Mouse (Mus musculus) spleen, adult 2 months (tissue): ENCODE results near the gene Elobl. TPM values are rescaled to one million over a fixed set of nuclear protein-coding genes. Genes with fewer than 3 reads are reported as not detected.
"Not testable (repeated sequence)": the region's sequence is repeated elsewhere in the genome, so short reads cannot be mapped to it uniquely, and the experiment has no call there.

Source experiments
- DNase-seq, 2 experiments: peaks; one replicate each; pipeline versions ENCODE4 v3.0.0 to v3.0.0-alpha.2; 2012 to 2021; ENCODE audit warnings: low spot score in 2 of 2, low read depth in 1 of 2
- H3K27ac ChIP-seq: fragments of 200-500 bp; 2 replicates; pipeline ENCODE4 v1.5.1; 2012; ENCODE audit warnings: low read length, inconsistent platforms; ENCODE audit not compliant: insufficient read depth
- H3K27me3 ChIP-seq: fragments of 200-500 bp; 2 replicates; pipeline ENCODE4 v1.6.1; 2012; ENCODE audit warnings: mild to moderate bottlenecking, moderate library complexity, low read length, inconsistent platforms; ENCODE audit not compliant: control insufficient read depth, insufficient read depth
- H3K36me3 ChIP-seq: fragments of 200-500 bp; 2 replicates; pipeline ENCODE4 v1.6.1; 2012; ENCODE audit warnings: mild to moderate bottlenecking, low read length, inconsistent platforms; ENCODE audit not compliant: control insufficient read depth, insufficient read depth
- H3K4me1 ChIP-seq: fragments of 200-500 bp; 2 replicates; pipeline ENCODE4 v1.6.1; 2011; ENCODE audit warnings: inconsistent platforms; ENCODE audit not compliant: control insufficient read depth, insufficient read depth, insufficient read length
- H3K4me3 ChIP-seq: fragments of 200-500 bp; 2 replicates; pipeline ENCODE4 v1.5.1; 2011; ENCODE audit warnings: mild to moderate bottlenecking, inconsistent platforms; ENCODE audit not compliant: insufficient read depth, insufficient read length; ENCODE audit errors: extremely low read depth
- CTCF ChIP-seq: fragments of 200-500 bp; IDR thresholded peaks from 2 replicates; pipeline ENCODE4 v1.5.1; 2011; ENCODE audit warnings: mild to moderate bottlenecking, inconsistent platforms; ENCODE audit not compliant: insufficient read depth, insufficient read length, insufficient replicate concordance; ENCODE audit errors: extremely low read depth
- POLR2A ChIP-seq: fragments of 200-500 bp; IDR thresholded peaks from 2 replicates; pipeline ENCODE4 v1.6.1; 2011; ENCODE audit warnings: low read depth, low read length, inconsistent platforms
- WGBS: fragments of 180-500 bp; shearing (Covaris S2); methylation state at CpG from one replicate; pipeline ENCODE4 v1.1.7; 2018; 5-methylcytosine and 5-hydroxymethylcytosine counted together
- polyA plus RNA-seq: library from polyadenylated mRNA; depleted of rRNA; stranded (reverse); fragments of >200 nt; gene quantifications from 2 replicates; pipeline ENCODE4 v1.2.3, GENCODE M21; 2012

Gene Elobl
- polyA plus RNA-seq, 1 experiment: 0.75 TPM

- Histone ChIP-seq H3K4me1 (peaks cover 29% of the 10 kb centered on the region; the same call in 1 of the 2 replicates), H3K27ac (peak within 1 kb of the TSS; percentile 94), H3K27me3 (no peaks in the 10 kb centered on the region), H3K4me3 (peak within 1 kb of the TSS; percentile 91), H3K36me3 (peaks cover 2% of the 10 kb centered on the region; the same call in 1 of the 2 replicates)
- peak; percentile 94 to 98 for DNase-seq
- TF ChIP-seq CTCF: no peak
- peak; percentile 98 for TF ChIP-seq POLR2A
- 1% methylated on average over 48 of the region's 48 CpGs for WGBS
These were observed 32.4 kb upstream of the Elobl start, which contains the start of gene Trim25 for GRCm38 (mm10) chr11:88998974-88999722. Gene Trim25 (plus strand): TSS chr11:88999376.

GRCm38 (mm10) chr11:88998406-88998805 lies 31.7 kb upstream of the Elobl start:
- TF ChIP-seq POLR2A: no peak
- TF ChIP-seq CTCF: no peak
- Histone ChIP-seq H3K27me3 (no peaks in the 10 kb centered on the region), H3K4me1 (peaks cover 23% of the 10 kb centered on the region; the same call in 1 of the 2 replicates), H3K36me3 (no peaks in the 10 kb centered on the region), H3K4me3 (no peak overlapping the region), H3K27ac (no peak overlapping the region)
- DNase-seq: no peak
- 33% methylated on average over 3 of the region's 3 CpGs for WGBS

GRCm38 (mm10) chr11:88997343-88997742 lies 30.6 kb upstream of the Elobl start:
- not testable (repeated sequence) for H3K27ac ChIP-seq, DNase-seq, H3K27me3 ChIP-seq, H3K4me3 ChIP-seq, H3K36me3 ChIP-seq
- H3K4me1 ChIP-seq: peaks cover 13% of the 10 kb centered on the region; the same call in 1 of the 2 replicates
- WGBS: 78% methylated on average over 5 of the region's 5 CpGs

GRCm38 (mm10) chr11:88996427-88996826 lies 29.7 kb upstream of the Elobl start:
- 62% methylated on average over 7 of the region's 7 CpGs for WGBS
- TF ChIP-seq POLR2A (no peak), CTCF (no peak)
- peaks cover 7% of the 10 kb centered on the region; the same call in 1 of the 2 replicates for H3K4me1 ChIP-seq
- H3K36me3 ChIP-seq: no peaks in the 10 kb centered on the region
- H3K4me3 ChIP-seq: no peak overlapping the region
- H3K27ac ChIP-seq: no peak overlapping the region
- no peaks in the 10 kb centered on the region for H3K27me3 ChIP-seq
- DNase-seq: no peak

- no peak for DNase-seq
- Histone ChIP-seq H3K4me3 (no peak overlapping the region), H3K4me1 (peaks cover 2% of the 10 kb centered on the region; the same call in 1 of the 2 replicates), H3K27me3 (no peaks in the 10 kb centered on the region), H3K27ac (no peak overlapping the region), H3K36me3 (no peaks in the 10 kb centered on the region)
- TF ChIP-seq POLR2A (no peak), CTCF (no peak)
- 88% methylated on average over 2 of the region's 2 CpGs for WGBS
These were observed 28.9 kb upstream of the Elobl start for GRCm38 (mm10) chr11:88995616-88996015.

- Histone ChIP-seq H3K36me3 (no peaks in the 10 kb centered on the region), H3K4me1 (peaks cover 2% of the 10 kb centered on the region; the same call in 1 of the 2 replicates), H3K27ac (no peak overlapping the region), H3K4me3 (no peak overlapping the region), H3K27me3 (no peaks in the 10 kb centered on the region)
- DNase-seq: no peak
- TF ChIP-seq POLR2A: no peak
- TF ChIP-seq CTCF: no peak
- 73% methylated on average over 7 of the region's 7 CpGs for WGBS
These were observed 27.8 kb upstream of the Elobl start for GRCm38 (mm10) chr11:88994492-88994891.

GRCm38 (mm10) chr11:88993625-88994024 lies 26.9 kb upstream of the Elobl start:
- DNase-seq: peak; percentile 74 to 82
- TF ChIP-seq CTCF (peak; percentile 66; the same call in 1 of the 2 replicates), POLR2A (no peak)

More at GRCm38 (mm10) chr11:88993625-88994024, 26.9 kb upstream of the Elobl start:
- Histone ChIP-seq H3K36me3 (no peaks in the 10 kb centered on the region), H3K27me3 (no peaks in the 10 kb centered on the region), H3K27ac (no peak overlapping the region), H3K4me1 (peaks cover 2% of the 10 kb centered on the region; the same call in 1 of the 2 replicates), H3K4me3 (no peak overlapping the region)
- 18% methylated on average over 5 of the region's 5 CpGs for WGBS
